Mouse (Mus musculus): Measurements from ENCODE around the gene Wdr25. TPM values are rescaled to one million over a fixed set of nuclear protein-coding genes. Genes with fewer than 3 reads are reported as not detected.

The Wdr25 gene
- total and polyA plus RNA-seq, 3 experiments, result 8.7 to 10.8 TPM; not detected in 1

GRCm38 (mm10) chr12:108929475-108929874 is 36.0 kb downstream of the Wdr25 start:
- Histone ChIP-seq H3K36me3 (ENCODE audit: control insufficient read depth in 1 of 2, insufficient read depth in 2 of 2, low read length in 2 of 2) (no peaks in the 10 kb centered on the region), H3K27ac (ENCODE audit: control insufficient read depth, low read depth, low read length) (no peak overlapping the region), H3K9ac (ENCODE audit: control insufficient read depth, low read depth, low read length, poor library complexity, severe bottlenecking) (no peak overlapping the region), H3K9me3 (replicated peaks; ENCODE audit: insufficient read depth, low read length) (no peaks in the 10 kb centered on the region), H3K4me1 (ENCODE audit: control insufficient read depth in 1 of 2, insufficient read depth in 2 of 2, low read length in 2 of 2) (no peaks in the 10 kb centered on the region), H3K79me2 (ENCODE audit: control insufficient read depth, insufficient read depth, low read length, poor library complexity) (no peaks in the 10 kb centered on the region), H3K4me3 (ENCODE audit: control insufficient read depth in 1 of 2, insufficient read depth in 1 of 2, low read depth in 2 of 2, low read length in 2 of 2) (no peak overlapping the region), H3K27me3 (ENCODE audit: control insufficient read depth in 1 of 2, insufficient read depth in 2 of 2, low read length in 2 of 2) (no peaks in the 10 kb centered on the region)
- TF ChIP-seq CHD2 (IDR thresholded peaks at IDR 0.05; ENCODE audit: low read length) (no peak), CTCF (IDR thresholded peaks at IDR 0.05 in 2 of 3, conservative IDR thresholded peaks at IDR 0.05 in 1 of 3; ENCODE audit: control insufficient read depth in 1 of 3, insufficient read depth in 1 of 3, low read depth in 2 of 3, low read length in 3 of 3, poor library complexity in 1 of 3, severe bottlenecking in 1 of 3) (no peak), MAFK (IDR thresholded peaks at IDR 0.05; ENCODE audit: borderline replicate concordance, low read depth, low read length) (no peak), ZMIZ1 (IDR thresholded peaks at IDR 0.05; ENCODE audit: low read depth, low read length) (no peak), TCF12 (IDR thresholded peaks at IDR 0.05; ENCODE audit: low read depth, low read length) (no peak), SIN3A (IDR thresholded peaks at IDR 0.05; ENCODE audit: low read length) (no peak), HCFC1 (IDR thresholded peaks at IDR 0.05; ENCODE audit: low read depth, low read length) (no peak), POLR2A (IDR thresholded peaks at IDR 0.05; ENCODE audit: control insufficient read depth in 1 of 2, insufficient read depth in 1 of 2, low read depth in 1 of 2, low read length in 2 of 2, poor library complexity in 1 of 2) (no peak), KAT2A (conservative IDR thresholded peaks at IDR 0.05; ENCODE audit: low read depth, low read length) (no peak), POLR2AphosphoS2 (IDR thresholded peaks at IDR 0.05; ENCODE audit: low read length) (no peak), NRF1 (IDR thresholded peaks at IDR 0.05; ENCODE audit: insufficient read depth, low read depth, low read length, poor library complexity, severe bottlenecking) (no peak), RCOR1 (IDR thresholded peaks at IDR 0.05; ENCODE audit: low read depth, low read length) (no peak), ZKSCAN1 (IDR thresholded peaks at IDR 0.05; ENCODE audit: low read depth, low read length) (no peak)
- no peak for DNase-seq (ENCODE audit: low read depth, low spot score)

GRCm38 (mm10) chr12:108931341-108932053 is 38.1 kb downstream of the Wdr25 start:
- Histone ChIP-seq H3K4me3 (ENCODE audit: control insufficient read depth in 1 of 2, insufficient read depth in 1 of 2, low read depth in 2 of 2, low read length in 2 of 2) (no peak overlapping the region), H3K79me2 (ENCODE audit: control insufficient read depth, insufficient read depth, low read length, poor library complexity) (no peaks in the 10 kb centered on the region), H3K4me1 (ENCODE audit: control insufficient read depth in 1 of 2, insufficient read depth in 2 of 2, low read length in 2 of 2) (no peaks in the 10 kb centered on the region), H3K9me3 (replicated peaks; ENCODE audit: insufficient read depth, low read length) (no peaks in the 10 kb centered on the region), H3K27ac (ENCODE audit: control insufficient read depth, low read depth, low read length) (no peak overlapping the region), H3K36me3 (ENCODE audit: control insufficient read depth in 1 of 2, insufficient read depth in 2 of 2, low read length in 2 of 2) (no peaks in the 10 kb centered on the region), H3K9ac (ENCODE audit: control insufficient read depth, low read depth, low read length, poor library complexity, severe bottlenecking) (no peak overlapping the region), H3K27me3 (ENCODE audit: control insufficient read depth in 1 of 2, insufficient read depth in 2 of 2, low read length in 2 of 2) (no peaks in the 10 kb centered on the region)
- DNase-seq (ENCODE audit: low read depth, low spot score), result no peak
- no peak for TF ChIP-seq CHD2 (IDR thresholded peaks at IDR 0.05; ENCODE audit: low read length)
- TF ChIP-seq ZNF384 (IDR thresholded peaks at IDR 0.05; ENCODE audit: low read depth, low read length), result no peak
- no peak for TF ChIP-seq POLR2A (IDR thresholded peaks at IDR 0.05; ENCODE audit: control insufficient read depth in 1 of 2, insufficient read depth in 1 of 2, low read depth in 1 of 2, low read length in 2 of 2, poor library complexity in 1 of 2)
- TF ChIP-seq SIN3A (IDR thresholded peaks at IDR 0.05; ENCODE audit: low read length), result no peak
- no peak for TF ChIP-seq MYC (IDR thresholded peaks at IDR 0.05; ENCODE audit: low read depth, low read length)
- no peak for TF ChIP-seq TAL1 (IDR thresholded peaks at IDR 0.05; ENCODE audit: low read length)
- no peak for TF ChIP-seq GATA1 (IDR thresholded peaks at IDR 0.05; ENCODE audit: low read depth, low read length)
- TF ChIP-seq JUND (IDR thresholded peaks at IDR 0.05; ENCODE audit: low read depth, low read length), result no peak
- TF ChIP-seq NELFE (IDR thresholded peaks at IDR 0.05; ENCODE audit: low read depth, low read length), result no peak
- no peak for TF ChIP-seq POLR2AphosphoS5 (IDR thresholded peaks at IDR 0.05; ENCODE audit: borderline replicate concordance, low read depth, low read length)
- no peak for TF ChIP-seq POLR2AphosphoS2 (IDR thresholded peaks at IDR 0.05; ENCODE audit: low read length)
- no peak for TF ChIP-seq UBTF (IDR thresholded peaks at IDR 0.05; ENCODE audit: borderline replicate concordance, insufficient read depth, low read depth, low read length)
- no peak for TF ChIP-seq ZMIZ1 (IDR thresholded peaks at IDR 0.05; ENCODE audit: low read depth, low read length)
- no peak for TF ChIP-seq MAZ (IDR thresholded peaks at IDR 0.05; ENCODE audit: low read depth, low read length)
- no peak for TF ChIP-seq ZC3H11A (IDR thresholded peaks at IDR 0.05; ENCODE audit: low read depth, low read length)
- TF ChIP-seq SMC3 (IDR thresholded peaks at IDR 0.05; ENCODE audit: low read depth, low read length), result no peak
- TF ChIP-seq EP300 (IDR thresholded peaks at IDR 0.05; ENCODE audit: low read depth in 1 of 2, low read length in 2 of 2), result no peak
- TF ChIP-seq KAT2A (conservative IDR thresholded peaks at IDR 0.05; ENCODE audit: low read depth, low read length), result no peak
- TF ChIP-seq RAD21 (IDR thresholded peaks at IDR 0.05; ENCODE audit: low read depth, low read length), result no peak
- no peak for TF ChIP-seq CHD1 (IDR thresholded peaks at IDR 0.05; ENCODE audit: low read depth, low read length)
